Mouse (Mus musculus) T-cell, adult 2 months (primary cell): Measurements from ENCODE around the gene Cacna1c.

Source experiments
- DNase-seq: peaks from one replicate; pipeline ENCODE4 v3.0.0; 2022; ENCODE audit warnings: low spot score

Cacna1c gene

GRCm38 (mm10) chr6:118907704-118908103 lies 288.5 kb downstream of the Cacna1c start:
- DNase-seq, result no peak

GRCm38 (mm10) chr6:118906878-118907277 lies 289.3 kb downstream of the Cacna1c start:
- no peak for DNase-seq

- DNase-seq, result no peak
Measured at GRCm38 (mm10) chr6:118899688-118900087, 296.5 kb downstream of the Cacna1c start.

GRCm38 (mm10) chr6:118897101-118897500 lies 299.1 kb downstream of the Cacna1c start:
- no peak for DNase-seq

- DNase-seq, result no peak
Measured at GRCm38 (mm10) chr6:118894043-118894442, 302.2 kb downstream of the Cacna1c start.

GRCm38 (mm10) chr6:118889441-118889840 lies 306.8 kb downstream of the Cacna1c start:
- DNase-seq, result no peak

GRCm38 (mm10) chr6:118887032-118887431 lies 309.2 kb downstream of the Cacna1c start:
- no peak for DNase-seq

- DNase-seq, result no peak
Measured at GRCm38 (mm10) chr6:118884961-118885360, 311.3 kb downstream of the Cacna1c start.

GRCm38 (mm10) chr6:118884073-118884551 lies 312.1 kb downstream of the Cacna1c start:
- no peak for DNase-seq

GRCm38 (mm10) chr6:118876204-118876603 lies 320.0 kb downstream of the Cacna1c start:
- DNase-seq, result no peak

GRCm38 (mm10) chr6:118870241-118870841 lies 325.9 kb downstream of the Cacna1c start:
- DNase-seq, result no peak

GRCm38 (mm10) chr6:118867384-118867783 lies 328.8 kb downstream of the Cacna1c start:
- DNase-seq, result no peak

GRCm38 (mm10) chr6:118866889-118867288 lies 329.3 kb downstream of the Cacna1c start:
- DNase-seq, result no peak

- DNase-seq, result no peak
Measured at GRCm38 (mm10) chr6:118865777-118866380, 330.3 kb downstream of the Cacna1c start.

GRCm38 (mm10) chr6:118864696-118865620 lies 331.3 kb downstream of the Cacna1c start:
- DNase-seq, result no peak

GRCm38 (mm10) chr6:118862727-118863126 lies 333.5 kb downstream of the Cacna1c start:
- no peak for DNase-seq

- DNase-seq, result no peak
Measured at GRCm38 (mm10) chr6:118862091-118862490, 334.1 kb downstream of the Cacna1c start.

- no peak for DNase-seq
Measured at GRCm38 (mm10) chr6:118858431-118858830, 337.8 kb downstream of the Cacna1c start.

GRCm38 (mm10) chr6:118852131-118852530 lies 344.1 kb downstream of the Cacna1c start:
- no peak for DNase-seq

GRCm38 (mm10) chr6:118851086-118851485 lies 345.1 kb downstream of the Cacna1c start:
- no peak for DNase-seq

- DNase-seq, result no peak
Measured at GRCm38 (mm10) chr6:118848640-118849039, 347.6 kb downstream of the Cacna1c start.

- no peak for DNase-seq
Measured at GRCm38 (mm10) chr6:118847751-118848150, 348.5 kb downstream of the Cacna1c start.

- no peak for DNase-seq
Measured at GRCm38 (mm10) chr6:118845829-118846228, 350.4 kb downstream of the Cacna1c start.
